29 mouse cellular contexts compared by ENCODE assay signal in genomic region chr14:13962476-13962875, GRCm38 (mm10). TPM values are rescaled to one million over a fixed set of nuclear protein-coding genes. Genes with fewer than 3 reads are reported as not detected.
DNase-seq lines count a peak whose midpoint lies in the region; ATAC-seq and TF ChIP-seq lines count a peak whose summit lies in the region.
"Had no signal": no experiment of that assay in that cellular context is flagged by ENCODE, and none has a peak within 500 bp of the region (broad histone marks: within the 10 kb centered on the region; RNA-seq: fewer than 3 reads in every experiment).

No protein-coding gene starts in this region.

- WGBS in forebrain, embryonic 10.5 days: 93% methylated on average over 6 of the region's 6 CpGs

- peak; percentile 29 to 47 for DNase-seq in kidney, adult 8-10 months
- DNase-seq in kidney, postnatal 14 days: no peak
- no peak for DNase-seq in testis, postnatal 10 days (ENCODE audit: low spot score)
- DNase-seq in forebrain, embryonic 10.5 days (ENCODE audit: extremely low spot score, low spot score): no peak
- DNase-seq in left cerebral cortex, postnatal 14 days (ENCODE audit: low spot score in 2 of 2): no peak
- DNase-seq: adrenal gland, adult 2 months; B cell, adult 2 months; cerebellum, adult 11 months; cerebellum, adult 9-11 months; lung, adult 18-20 months; lung, postnatal 10 days; thymus, postnatal 25 days had no signal

- peak overlapping the region; percentile 44; the same call in 1 of the 2 replicates for H3K4me3 ChIP-seq in testis, adult 2 months (ENCODE audit: control insufficient read depth, low read depth, low read length)
- H3K4me3 ChIP-seq in forebrain, embryonic 10.5 days: no peak overlapping the region

- TF ChIP-seq POLR2A in testis, adult 2 months (IDR thresholded peaks at IDR 0.05; ENCODE audit: control insufficient read depth, low read depth, low read length): no peak

- H3K4me1 ChIP-seq in testis, adult 2 months (ENCODE audit: control insufficient read depth, insufficient read depth, low read length): peaks cover 7% of the 10 kb centered on the region
- peaks cover 30% of the 10 kb centered on the region for H3K4me1 ChIP-seq in forebrain, embryonic 10.5 days

- TF ChIP-seq CTCF in testis, adult 2 months (IDR thresholded peaks at IDR 0.05; ENCODE audit: control insufficient read depth, insufficient read depth, insufficient replicate concordance, low read depth, low read length): no peak

- no peak overlapping the region for H3K27ac ChIP-seq in testis, adult 2 months (ENCODE audit: control insufficient read depth, insufficient read depth, low read depth, low read length)
- no peak overlapping the region for H3K27ac ChIP-seq in forebrain, embryonic 10.5 days
- H3K27ac ChIP-seq: limb, embryonic 13.5 days; midbrain, embryonic 12.5 days had no signal

- H3K9me3 ChIP-seq in forebrain, embryonic 10.5 days: no peaks in the 10 kb centered on the region
- H3K9me3 ChIP-seq: G1E; hindbrain, embryonic 10.5 days; limb, embryonic 13.5 days; midbrain, embryonic 12.5 days had no signal

- peak; percentile 35 for ATAC-seq in megakaryocyte progenitor cell, adult 5-6 weeks (replicated peaks; ENCODE audit: poor library complexity)

- H3K36me3 ChIP-seq in testis, adult 2 months (ENCODE audit: control insufficient read depth, insufficient read depth, low read length): no peaks in the 10 kb centered on the region
- peaks cover 4% of the 10 kb centered on the region for H3K36me3 ChIP-seq in forebrain, embryonic 10.5 days (replicated peaks)
- H3K36me3 ChIP-seq: limb, embryonic 13.5 days; midbrain, embryonic 12.5 days had no signal

- no peaks in the 10 kb centered on the region for H3K27me3 ChIP-seq in testis, adult 2 months (ENCODE audit: control insufficient read depth, insufficient read depth, low read length)
- H3K27me3 ChIP-seq in forebrain, embryonic 10.5 days (ENCODE audit: poor library complexity, severe bottlenecking): no peaks in the 10 kb centered on the region
- H3K27me3 ChIP-seq: CH12.LX; limb, embryonic 13.5 days; midbrain, embryonic 12.5 days had no signal

- intact Hi-C loops in left cerebral cortex, postnatal 14 days (cut with DNase I): loop anchor here (5.0 kb wide), 2 partner anchors 50 to 135 kb away; no protein-coding TSS in a partner anchor

RNA-seq across cellular contexts. Expression of gene Thoc7, which starts 0.8 kb away (rescaled TPM):
- 58.1 and 75.5 TPM in 2 replicates for polyA plus RNA-seq in testis, adult 2 months (2012; rRNA removed)
- total RNA-seq in megakaryocyte progenitor cell, adult 5-6 weeks (2015): 296 and 301 TPM in 2 replicates
- 248 and 345 TPM in 2 replicates for total RNA-seq in megakaryocyte progenitor cell, adult 5-6 weeks (2017)
- 235 and 250 TPM in 2 replicates for polyA plus RNA-seq in forebrain, embryonic 10.5 days (2016; fragmentation: Nextera tagmentation; extraction: Ambion mirVana)
- total RNA-seq in left cerebral cortex, postnatal 14 days (2021): 100 to 1,000 TPM in 1 of 2 experiments, 10 to 100 TPM in 1; 97.1 to 102 TPM

RNA-seq across cellular contexts. Expression of gene Atxn7, which starts 1.2 kb away (rescaled TPM):
- 18.8 and 19.5 TPM in 2 replicates for polyA plus RNA-seq in testis, adult 2 months (2012; rRNA removed)
- 13.4 and 16.0 TPM in 2 replicates for total RNA-seq in megakaryocyte progenitor cell, adult 5-6 weeks (2015)
- total RNA-seq in megakaryocyte progenitor cell, adult 5-6 weeks (2017): 14.6 and 14.8 TPM in 2 replicates
- 4.5 and 4.7 TPM in 2 replicates for polyA plus RNA-seq in forebrain, embryonic 10.5 days (2016; fragmentation: Nextera tagmentation; extraction: Ambion mirVana)
- 10 to 100 TPM; 20.0 to 20.3 TPM for total RNA-seq in left cerebral cortex, postnatal 14 days (2021)

RNA-seq across cellular contexts. Expression of gene Gm281, which starts 48.2 kb away (rescaled TPM):
- polyA plus RNA-seq in testis, adult 2 months (2012; rRNA removed): 0.02 TPM in 1 of 2 replicates, not detected in the other
- total RNA-seq in megakaryocyte progenitor cell, adult 5-6 weeks (2015): not detected in 2 replicates
- not detected in 2 replicates for total RNA-seq in megakaryocyte progenitor cell, adult 5-6 weeks (2017)
- polyA plus RNA-seq in forebrain, embryonic 10.5 days (2016; fragmentation: Nextera tagmentation; extraction: Ambion mirVana): not detected in 2 replicates
- total RNA-seq in left cerebral cortex, postnatal 14 days (2021): not detected
- total RNA-seq: adrenal gland, adult 2 months; adrenal gland, postnatal 4 days; CH12.LX; common myeloid progenitor, adult 5-6 weeks; G1E; gastrocnemius, postnatal 4 days; left cerebral cortex, postnatal 25 days; neutrophil, adult 5-6 weeks had no signal
- polyA plus RNA-seq: adrenal gland, adult 2 months; embryonic facial prominence, embryonic 11.5 days; forebrain, embryonic 11.5 days; G1E; heart, postnatal 0 days; hindbrain, embryonic 16.5 days; kidney, postnatal 0 days; limb, embryonic 13.5 days; midbrain, embryonic 12.5 days had no signal

Comparison
In these comparisons a context has a peak if more than half of its experiments do, and no peak if none do; other contexts are left out.
1. DNase-seq: peak in kidney, adult 8-10 months (2 of 2); none in kidney, postnatal 14 days (single experiment), testis, postnatal 10 days (single experiment), forebrain, embryonic 10.5 days (single experiment) and left cerebral cortex, postnatal 14 days (0 of 2).